Mouse (Mus musculus): ENCODE data around the gene Odf3l1.
"Not testable (repeated sequence)": the region's sequence is repeated elsewhere in the genome, so short reads cannot be mapped to it uniquely, and the experiment has no call there.

Odf3l1 gene

GRCm38 (mm10) chr9:56864216-56864729 is at the start of gene Odf3l1:
Odf3l1 (minus strand) TSS chr9:56864679.
- in situ Hi-C loops (cut with MboI, MseI): no loop called here

GRCm38 (mm10) chr9:56913991-56914390 is 49.5 kb upstream of the Odf3l1 start:
- in situ Hi-C loops (cut with MboI, MseI): no loop called here

- in situ Hi-C loops (cut with MboI, MseI): no loop called here
Measured at GRCm38 (mm10) chr9:56911017-56911416, 46.5 kb upstream of the Odf3l1 start.

- in situ Hi-C loops (cut with MboI, MseI): not testable (repeated sequence)
Measured at GRCm38 (mm10) chr9:56909991-56910390, 45.5 kb upstream of the Odf3l1 start.

- in situ Hi-C loops (cut with MboI, MseI): no loop called here
Measured at GRCm38 (mm10) chr9:56907549-56907948, 43.1 kb upstream of the Odf3l1 start.

- in situ Hi-C loops (cut with MboI, MseI): no loop called here
Measured at GRCm38 (mm10) chr9:56903662-56904061, 39.2 kb upstream of the Odf3l1 start.

- in situ Hi-C loops (cut with MboI, MseI): no loop called here
Measured at GRCm38 (mm10) chr9:56901187-56901586, 36.7 kb upstream of the Odf3l1 start.

- in situ Hi-C loops (cut with MboI, MseI): no loop called here
Measured at GRCm38 (mm10) chr9:56900571-56900970, 36.1 kb upstream of the Odf3l1 start.

GRCm38 (mm10) chr9:56900060-56900459 is 35.6 kb upstream of the Odf3l1 start:
- in situ Hi-C loops (cut with MboI, MseI): no loop called here

GRCm38 (mm10) chr9:56899409-56899808 is 34.9 kb upstream of the Odf3l1 start:
- in situ Hi-C loops (cut with MboI, MseI): no loop called here

GRCm38 (mm10) chr9:56896779-56897178 is 32.3 kb upstream of the Odf3l1 start:
- in situ Hi-C loops (cut with MboI, MseI): no loop called here

- in situ Hi-C loops (cut with MboI, MseI): no loop called here
Measured at GRCm38 (mm10) chr9:56894006-56894405, 29.5 kb upstream of the Odf3l1 start.

GRCm38 (mm10) chr9:56893313-56893712 is 28.8 kb upstream of the Odf3l1 start:
- in situ Hi-C loops (cut with MboI, MseI): no loop called here

- in situ Hi-C loops (cut with MboI, MseI): no loop called here
Measured at GRCm38 (mm10) chr9:56892111-56892510, 27.6 kb upstream of the Odf3l1 start.

GRCm38 (mm10) chr9:56891517-56892011 is 27.1 kb upstream of the Odf3l1 start:
- in situ Hi-C loops (cut with MboI, MseI): no loop called here

- in situ Hi-C loops (cut with MboI, MseI): no loop called here
Measured at GRCm38 (mm10) chr9:56890522-56891250, 26.2 kb upstream of the Odf3l1 start.

GRCm38 (mm10) chr9:56889817-56890216 is 25.3 kb upstream of the Odf3l1 start:
- in situ Hi-C loops (cut with MboI, MseI): no loop called here

- in situ Hi-C loops (cut with MboI, MseI): no loop called here
Measured at GRCm38 (mm10) chr9:56887581-56887980, 23.1 kb upstream of the Odf3l1 start.

GRCm38 (mm10) chr9:56886601-56887000 is 22.1 kb upstream of the Odf3l1 start:
- in situ Hi-C loops (cut with MboI, MseI): no loop called here

GRCm38 (mm10) chr9:56886113-56886512 is 21.6 kb upstream of the Odf3l1 start:
- in situ Hi-C loops (cut with MboI, MseI): no loop called here

GRCm38 (mm10) chr9:56884328-56884727 is 19.8 kb upstream of the Odf3l1 start:
- in situ Hi-C loops (cut with MboI, MseI): no loop called here

- in situ Hi-C loops (cut with MboI, MseI): no loop called here
Measured at GRCm38 (mm10) chr9:56883470-56883869, 19.0 kb upstream of the Odf3l1 start.

- in situ Hi-C loops (cut with MboI, MseI): no loop called here
Measured at GRCm38 (mm10) chr9:56882818-56883217, 18.3 kb upstream of the Odf3l1 start.

All from T-helper 1 cell (primary cell).